13 mouse cellular contexts compared by ENCODE assay signal in the genomic region with DNA sequence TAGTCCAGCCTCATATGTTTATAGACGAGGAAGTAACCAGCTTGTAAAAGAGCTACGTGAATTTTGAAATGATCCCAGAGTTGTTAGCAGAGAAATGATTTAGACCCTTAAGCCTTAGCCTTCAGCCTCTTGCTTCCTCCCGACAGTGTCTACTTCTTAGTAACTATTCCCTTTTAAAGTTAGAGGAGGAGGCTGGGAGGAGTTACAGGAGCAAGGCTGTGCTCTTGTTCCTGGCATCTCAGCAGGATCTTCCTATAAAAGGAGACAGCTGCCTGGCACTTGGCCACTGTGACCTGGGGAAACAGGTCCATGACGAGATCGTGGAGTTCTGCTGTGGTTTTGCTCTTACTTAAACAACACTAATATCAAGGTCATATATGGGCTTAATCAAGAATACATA.
DNase-seq lines count a peak whose midpoint lies in the region; ATAC-seq lines count a peak whose summit lies in the region.
"Had no signal": no experiment of that assay in that cellular context is flagged by ENCODE, and none has a peak within 500 bp of the region (broad histone marks: within the 10 kb centered on the region; RNA-seq: fewer than 3 reads in every experiment).

No protein-coding gene starts in this region.

- no peak overlapping the region for H3K27ac ChIP-seq in limb, embryonic 15.5 days
- no peak overlapping the region for H3K27ac ChIP-seq in forebrain, embryonic 12.5 days
- H3K27ac ChIP-seq: hindbrain, embryonic 13.5 days; liver, embryonic 14.5 days had no signal

- no peaks in the 10 kb centered on the region for H3K27me3 ChIP-seq in limb, embryonic 15.5 days
- no peaks in the 10 kb centered on the region for H3K27me3 ChIP-seq in forebrain, embryonic 12.5 days
- H3K27me3 ChIP-seq: hindbrain, embryonic 13.5 days had no signal

- H3K4me2 ChIP-seq in limb, embryonic 15.5 days, result 0 out of 2 replicates have a peak overlapping the region, but pooled peaks have one; percentile 8
- H3K4me2 ChIP-seq in forebrain, embryonic 12.5 days, result no peak overlapping the region
- H3K4me2 ChIP-seq: heart, embryonic 11.5 days; hindbrain, embryonic 13.5 days had no signal

- H3K36me3 ChIP-seq in limb, embryonic 15.5 days, result no peaks in the 10 kb centered on the region
- no peaks in the 10 kb centered on the region for H3K36me3 ChIP-seq in forebrain, embryonic 12.5 days (replicated peaks)
- H3K36me3 ChIP-seq: hindbrain, embryonic 13.5 days had no signal

- DNase-seq in cerebellum, adult 9-11 months, result peak; percentile 3
- no peak for DNase-seq in cerebellum, adult 9-10 months
- peak; percentile 3 for DNase-seq in gastrocnemius, adult 18-20 months (ENCODE audit: low spot score)
- peak; percentile 25 for DNase-seq in kidney, adult 9 months
- no peak for DNase-seq in testis, postnatal 14 days (ENCODE audit: low spot score)
- DNase-seq in layer of hippocampus, postnatal 14 days (ENCODE audit: low spot score in 2 of 2), result no peak
- DNase-seq: layer of hippocampus, adult 9-11 months had no signal

- no peak overlapping the region for H3K9ac ChIP-seq in limb, embryonic 15.5 days
- H3K9ac ChIP-seq in forebrain, embryonic 12.5 days, result no peak overlapping the region
- H3K9ac ChIP-seq: hindbrain, embryonic 13.5 days; liver, embryonic 14.5 days had no signal

- peaks cover 3% of the 10 kb centered on the region; the same call in 1 of the 2 replicates for H3K4me1 ChIP-seq in limb, embryonic 15.5 days
- no peaks in the 10 kb centered on the region for H3K4me1 ChIP-seq in forebrain, embryonic 12.5 days
- H3K4me1 ChIP-seq: hindbrain, embryonic 13.5 days had no signal

- ATAC-seq in limb, embryonic 15.5 days (ENCODE audit: insufficient number of reproducible peaks, low FRiP score, low TSS enrichment, low read depth), result no peak
- ATAC-seq in forebrain, embryonic 12.5 days (ENCODE audit: low FRiP score), result no peak
- ATAC-seq: activated CD4-positive, CD25-positive, alpha-beta regulatory T cell, adult 4 months had no signal

- no peak overlapping the region for H3K4me3 ChIP-seq in limb, embryonic 15.5 days
- H3K4me3 ChIP-seq in forebrain, embryonic 12.5 days (replicated peaks), result no peak overlapping the region
- H3K4me3 ChIP-seq: hindbrain, embryonic 13.5 days had no signal

- H3K9me3 ChIP-seq in limb, embryonic 15.5 days, result no peaks in the 10 kb centered on the region
- no peaks in the 10 kb centered on the region for H3K9me3 ChIP-seq in forebrain, embryonic 12.5 days
- H3K9me3 ChIP-seq: hindbrain, embryonic 13.5 days had no signal

- WGBS in limb, embryonic 15.5 days, result 19% methylated on average over 5 of the region's 5 CpGs
- 80% methylated on average over 5 of the region's 5 CpGs for WGBS in forebrain, embryonic 12.5 days

Comparison
In these comparisons a context has a peak if more than half of its experiments do, and no peak if none do; other contexts are left out.
1. DNase-seq: peak in cerebellum, adult 9-11 months (single experiment), gastrocnemius, adult 18-20 months (single experiment) and kidney, adult 9 months (single experiment); none in cerebellum, adult 9-10 months (single experiment), testis, postnatal 14 days (single experiment) and layer of hippocampus, postnatal 14 days (0 of 2).